Mouse (Mus musculus): Measurements from ENCODE around the gene Cacng5.

Gene Cacng5

DNA sequence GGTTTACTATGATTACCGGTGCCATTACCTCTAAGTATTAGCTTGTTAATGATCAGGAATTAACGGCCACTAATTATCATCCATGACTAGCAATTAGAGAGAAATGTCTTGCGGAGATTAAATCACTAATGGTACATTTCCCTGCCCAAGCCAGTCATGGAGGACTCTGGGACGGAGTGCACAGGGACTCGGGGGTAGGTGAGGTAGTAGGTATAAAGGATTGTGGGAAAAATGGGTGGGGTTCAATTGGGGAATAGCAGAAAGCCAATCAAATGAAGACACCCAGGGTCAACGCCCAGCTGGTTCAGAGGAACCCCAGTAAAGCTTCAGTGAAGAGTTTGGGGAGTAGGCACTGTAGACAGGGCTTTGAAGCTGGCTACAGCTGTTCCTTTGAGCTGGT lies 27.5 kb downstream of the Cacng5 start:
- no peak for DNase-seq (ENCODE audit: extremely low spot score, low spot score)

GRCm38 (mm10) chr11:107876840-107877239 lies 38.0 kb downstream of the Cacng5 start:
- no peak for DNase-seq (ENCODE audit: extremely low spot score, low spot score)

- no peak for DNase-seq (ENCODE audit: extremely low spot score, low spot score)
Measured at GRCm38 (mm10) chr11:107875861-107876494, 38.9 kb downstream of the Cacng5 start.

DNA sequence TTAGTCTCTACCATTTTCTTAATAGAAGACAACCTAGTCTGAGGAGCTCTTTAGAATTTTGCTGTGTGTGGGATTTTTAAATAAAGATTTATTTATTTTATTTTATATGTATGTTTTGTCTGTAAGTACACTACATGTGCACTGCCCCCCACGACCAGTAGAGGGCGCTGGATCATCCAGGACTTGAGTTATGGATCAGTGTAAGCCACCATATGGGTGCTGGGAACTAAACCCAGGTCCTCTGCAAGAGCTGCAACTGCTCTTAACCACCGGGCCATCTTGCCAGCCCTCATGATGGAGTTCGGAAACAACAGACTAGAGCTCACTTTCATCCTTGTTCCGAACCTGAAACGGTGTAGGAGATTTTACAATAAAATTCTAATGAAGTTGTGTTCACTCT lies 42.1 kb downstream of the Cacng5 start:
- no peak for DNase-seq (ENCODE audit: extremely low spot score, low spot score)

DNA sequence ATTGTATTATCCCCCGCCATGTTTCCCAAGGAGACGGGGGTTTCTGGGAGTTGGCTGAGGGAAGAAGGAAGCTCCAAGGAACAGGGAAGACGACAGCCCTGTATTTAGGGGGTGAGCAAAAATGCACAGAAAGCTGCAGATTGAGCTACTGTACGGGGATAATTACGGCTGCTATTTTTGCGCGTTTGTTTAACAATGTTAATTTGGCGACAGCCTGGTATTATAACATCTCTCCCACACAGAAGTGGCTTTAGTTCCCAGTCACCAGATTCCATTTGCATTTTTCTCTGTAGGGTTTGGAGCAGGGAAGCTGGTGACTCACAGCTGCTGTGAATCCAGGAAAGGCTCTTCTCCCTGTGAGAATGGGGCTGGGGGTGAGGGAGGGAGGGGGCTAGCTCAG lies 47.3 kb downstream of the Cacng5 start:
- DNase-seq (ENCODE audit: extremely low spot score, low spot score) = no peak

DNA sequence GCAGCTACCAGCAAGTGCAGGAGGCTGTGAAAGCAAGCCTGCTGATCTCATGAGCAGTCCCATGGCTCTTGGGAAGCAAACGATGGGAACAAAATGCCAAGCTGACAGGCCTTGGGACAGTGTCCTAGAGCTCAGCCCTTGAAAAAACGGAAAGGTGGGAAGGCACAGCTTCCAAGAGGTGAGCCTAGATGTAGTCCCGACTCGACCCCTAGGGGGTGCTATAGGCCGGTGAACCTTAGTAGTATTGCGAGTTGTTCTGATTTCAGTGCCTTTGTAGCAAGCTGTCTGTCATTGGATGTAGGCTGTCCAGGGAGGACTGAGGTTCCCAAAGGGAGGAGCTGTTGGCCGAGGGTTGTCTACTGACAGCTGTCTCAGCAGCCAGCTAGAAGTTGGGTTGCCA lies 49.7 kb downstream of the Cacng5 start:
- peak; percentile 66 for DNase-seq (ENCODE audit: extremely low spot score, low spot score)

GRCm38 (mm10) chr11:107864024-107864423 lies 50.8 kb downstream of the Cacng5 start:
- DNase-seq (ENCODE audit: extremely low spot score, low spot score) = peak; percentile 68

DNA sequence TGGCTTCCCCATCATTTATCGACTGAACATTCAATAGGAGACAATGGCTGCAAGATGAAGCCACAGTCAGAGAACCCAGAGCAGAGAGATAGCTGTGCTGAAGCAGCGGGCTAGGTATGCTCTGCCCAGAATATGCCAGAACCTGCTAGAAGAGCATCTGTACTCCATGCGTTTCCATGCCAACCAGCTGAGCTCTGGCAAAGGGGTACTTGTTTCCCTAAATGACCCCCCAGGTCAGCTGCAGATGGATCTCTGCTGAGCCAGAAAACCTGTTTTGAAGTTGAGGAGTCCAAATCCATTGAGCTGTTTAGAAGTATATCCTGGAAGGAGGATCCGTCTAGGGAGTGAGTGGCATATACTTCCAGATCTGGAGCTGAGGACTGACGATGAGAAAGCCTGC lies 53.1 kb downstream of the Cacng5 start:
- no peak for DNase-seq (ENCODE audit: extremely low spot score, low spot score)

DNA sequence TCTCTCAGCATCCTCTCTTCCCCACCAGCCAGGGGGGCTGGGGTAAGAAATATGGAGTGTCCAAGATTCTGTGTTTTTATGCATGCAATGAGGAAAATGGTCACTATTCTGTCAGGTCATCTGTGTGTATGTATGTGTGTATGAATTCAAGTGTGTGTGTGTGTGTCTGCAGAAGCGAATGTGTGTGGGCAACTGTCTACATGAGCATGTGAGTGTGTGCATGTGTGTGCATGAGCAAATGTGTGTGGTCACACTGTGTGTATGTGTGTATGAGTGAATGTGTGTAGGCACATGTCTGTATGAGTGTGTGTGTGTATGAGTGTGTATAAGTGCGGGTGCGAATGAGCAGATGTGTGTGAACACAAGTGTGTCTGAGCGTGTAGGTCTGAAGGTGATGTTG lies 55.0 kb downstream of the Cacng5 start:
- DNase-seq (ENCODE audit: extremely low spot score, low spot score) = no peak

DNA sequence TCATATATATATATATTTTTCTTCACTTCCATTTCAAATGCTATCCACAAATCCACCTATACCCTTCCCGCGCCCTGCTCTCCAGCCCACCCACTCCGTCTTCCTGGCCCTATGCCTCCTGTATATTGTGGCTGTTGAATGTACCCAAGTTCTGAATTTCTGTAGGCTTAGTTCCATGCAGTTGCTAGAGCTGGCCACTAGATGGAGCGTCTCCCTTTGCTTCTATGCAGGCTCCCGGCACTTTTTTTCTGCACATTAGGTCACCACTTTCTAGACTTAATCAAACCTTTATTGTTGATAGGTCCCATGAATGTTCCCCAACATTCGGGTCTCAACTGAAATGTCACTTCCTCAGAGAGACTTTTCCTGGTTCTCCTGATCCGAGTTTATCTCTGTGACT lies 55.6 kb downstream of the Cacng5 start:
- DNase-seq (ENCODE audit: extremely low spot score, low spot score) = peak; percentile 56

GRCm38 (mm10) chr11:107853088-107853487 lies 61.8 kb downstream of the Cacng5 start:
- DNase-seq (ENCODE audit: extremely low spot score, low spot score) = peak; percentile 29

DNA sequence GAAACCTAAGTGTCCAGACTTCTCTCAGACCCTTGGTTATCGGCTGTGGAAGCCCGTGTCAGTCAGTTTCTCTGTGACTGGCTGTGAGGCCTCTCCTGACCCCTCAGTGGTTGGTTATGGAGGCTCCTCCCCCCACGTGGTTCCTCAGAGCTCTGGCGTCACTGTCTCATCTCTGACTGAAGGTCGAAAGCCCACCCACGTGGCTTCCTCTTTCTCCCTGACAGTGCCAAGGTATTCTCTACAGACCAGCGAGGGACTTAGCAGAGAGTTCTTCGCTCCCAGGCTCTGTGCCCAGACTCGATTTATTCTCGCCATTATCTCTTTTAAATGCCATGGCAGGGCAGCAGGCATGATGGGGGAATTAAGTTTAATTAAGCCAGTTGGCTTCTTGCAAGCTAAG lies 65.2 kb downstream of the Cacng5 start:
- DNase-seq (ENCODE audit: extremely low spot score, low spot score) = no peak

DNA sequence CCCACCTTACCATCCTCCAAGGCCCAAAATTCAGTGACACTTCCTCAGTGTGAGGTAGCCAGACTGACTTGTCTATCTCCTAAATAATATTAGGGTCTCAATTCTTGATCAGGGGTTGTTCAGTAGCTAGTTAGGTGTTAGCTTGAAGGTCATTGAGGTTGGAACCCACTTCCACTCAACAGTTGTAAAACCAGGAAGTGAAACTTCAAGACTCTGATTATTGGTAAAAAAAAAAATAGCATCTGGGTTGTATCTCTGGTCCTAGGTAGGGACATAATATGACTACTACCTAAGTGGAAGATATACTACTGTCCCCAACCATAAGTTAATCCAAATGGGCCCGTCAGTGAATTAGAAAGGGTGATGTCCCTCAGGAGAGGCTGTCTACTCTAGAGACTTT lies 70.7 kb downstream of the Cacng5 start:
- DNase-seq (ENCODE audit: extremely low spot score, low spot score) = no peak

DNA sequence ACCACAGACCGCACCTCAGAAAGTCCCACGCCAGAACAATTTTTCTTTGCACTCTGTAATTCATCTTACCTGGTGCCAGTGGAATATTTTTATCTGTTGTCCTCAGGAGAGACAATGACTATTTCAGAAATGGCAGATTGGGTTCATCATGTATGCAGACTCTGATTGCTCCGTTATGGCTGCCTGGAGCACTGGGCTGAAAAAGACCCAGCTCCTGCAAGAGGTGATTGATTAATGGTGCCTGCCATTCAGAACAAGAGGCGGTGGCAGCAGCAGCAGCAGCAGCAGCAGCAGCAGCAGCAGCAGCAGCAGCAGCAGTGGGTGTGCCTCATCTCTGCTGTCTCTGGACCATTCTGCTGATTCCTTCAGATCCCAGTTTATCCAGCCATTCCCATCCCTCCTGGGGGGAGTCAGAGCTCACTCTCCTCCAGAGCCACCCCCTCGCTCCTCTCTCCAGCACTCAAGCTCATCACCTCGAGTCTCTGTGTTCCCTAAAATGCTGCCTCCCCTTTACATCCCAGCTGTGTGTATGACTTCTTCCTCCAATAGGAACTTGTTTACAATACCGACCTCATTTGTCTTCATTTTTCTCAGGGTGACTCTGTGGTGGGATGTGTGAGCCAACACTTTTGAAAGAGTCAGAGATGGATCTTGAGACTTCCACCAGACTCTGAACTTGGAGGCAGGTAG lies 81.4 kb downstream of the Cacng5 start:
- DNase-seq (ENCODE audit: extremely low spot score, low spot score) = no peak

All from neural tube, embryonic 10.5 days (tissue).